Mouse (Mus musculus) splenic B cell, adult 2 months (primary cell): ENCODE data around the gene Stxbp5.

ENCODE experiments used
- DNase-seq: peaks from one replicate; pipeline ENCODE4 v3.0.0-alpha.2; 2011; ENCODE audit warnings: low read depth, low spot score
- H3K27me3 ChIP-seq: 2 replicates; pipeline ENCODE4 v1.6.1; 2012; ENCODE audit warnings: mild to moderate bottlenecking, low read length, moderate library complexity, mixed read lengths; ENCODE audit not compliant: control insufficient read depth, poor library complexity, insufficient read depth, severe bottlenecking
- H3K36me3 ChIP-seq: 2 replicates; pipeline ENCODE4 v1.6.1; 2012; ENCODE audit warnings: mild to moderate bottlenecking, low read length, moderate library complexity, mixed read lengths; ENCODE audit not compliant: control insufficient read depth, poor library complexity, insufficient read depth, severe bottlenecking

Stxbp5 gene

GRCm38 (mm10) chr10:9756546-9756945 is 144.3 kb downstream of the Stxbp5 start:
- no peak for DNase-seq
- H3K27me3 ChIP-seq = no peaks in the 10 kb centered on the region
- peaks cover 2% of the 10 kb centered on the region; the same call in 1 of the 2 replicates for H3K36me3 ChIP-seq

- Histone ChIP-seq H3K27me3 (no peaks in the 10 kb centered on the region), H3K36me3 (no peaks in the 10 kb centered on the region)
- DNase-seq = peak; percentile 30
Observed at GRCm38 (mm10) chr10:9754893-9755541, 145.9 kb downstream of the Stxbp5 start.

GRCm38 (mm10) chr10:9733861-9734260 is 167.0 kb downstream of the Stxbp5 start:
- no peaks in the 10 kb centered on the region for H3K27me3 ChIP-seq

GRCm38 (mm10) chr10:9732065-9732749 is 168.7 kb downstream of the Stxbp5 start:
- no peaks in the 10 kb centered on the region for H3K36me3 ChIP-seq
- DNase-seq = no peak
- H3K27me3 ChIP-seq = no peaks in the 10 kb centered on the region

More at GRCm38 (mm10) chr10:9733861-9734260, 167.0 kb downstream of the Stxbp5 start:
- DNase-seq = no peak
- no peaks in the 10 kb centered on the region for H3K36me3 ChIP-seq

- Histone ChIP-seq H3K36me3 (no peaks in the 10 kb centered on the region), H3K27me3 (no peaks in the 10 kb centered on the region)
- no peak for DNase-seq
Observed at GRCm38 (mm10) chr10:9722519-9723303, 178.2 kb downstream of the Stxbp5 start.

GRCm38 (mm10) chr10:9720027-9720426 is 180.9 kb downstream of the Stxbp5 start:
- no peak for DNase-seq
- no peaks in the 10 kb centered on the region for H3K36me3 ChIP-seq
- H3K27me3 ChIP-seq = no peaks in the 10 kb centered on the region

GRCm38 (mm10) chr10:9718086-9718485 is 182.8 kb downstream of the Stxbp5 start:
- H3K27me3 ChIP-seq = no peaks in the 10 kb centered on the region
- no peak for DNase-seq
- no peaks in the 10 kb centered on the region for H3K36me3 ChIP-seq
